Mouse (Mus musculus): Measurements from ENCODE around the gene Mpp2. TPM values are rescaled to one million over a fixed set of nuclear protein-coding genes. Genes with fewer than 3 reads are reported as not detected.

Gene Mpp2
- polyA plus RNA-seq, 1 experiment, result 7.5 TPM

DNA sequence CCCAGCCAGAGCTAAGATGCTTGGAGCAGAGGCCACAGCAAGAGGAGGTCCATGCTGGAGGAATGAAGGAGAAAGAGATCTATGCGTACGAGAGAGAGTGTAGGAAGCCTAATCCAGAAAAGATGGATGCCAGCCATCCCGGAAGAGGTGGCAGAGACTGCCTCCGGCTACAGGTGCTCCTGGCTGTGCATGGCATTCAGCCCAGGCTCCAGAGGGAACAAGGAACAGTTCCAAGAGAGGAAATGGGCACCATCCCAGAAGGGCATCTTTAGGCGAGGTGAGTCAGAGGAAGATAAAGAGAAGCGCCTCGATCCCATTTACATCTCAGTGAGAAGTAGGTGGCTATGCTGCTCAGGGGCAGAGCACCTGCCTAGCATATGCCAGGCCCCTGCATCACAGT is 57.2 kb downstream of the Mpp2 start:
- H3K4me1 ChIP-seq (ENCODE audit: control insufficient read depth, insufficient read depth, insufficient read length), result peaks cover 4% of the 10 kb centered on the region; the same call in 1 of the 2 replicates

DNA sequence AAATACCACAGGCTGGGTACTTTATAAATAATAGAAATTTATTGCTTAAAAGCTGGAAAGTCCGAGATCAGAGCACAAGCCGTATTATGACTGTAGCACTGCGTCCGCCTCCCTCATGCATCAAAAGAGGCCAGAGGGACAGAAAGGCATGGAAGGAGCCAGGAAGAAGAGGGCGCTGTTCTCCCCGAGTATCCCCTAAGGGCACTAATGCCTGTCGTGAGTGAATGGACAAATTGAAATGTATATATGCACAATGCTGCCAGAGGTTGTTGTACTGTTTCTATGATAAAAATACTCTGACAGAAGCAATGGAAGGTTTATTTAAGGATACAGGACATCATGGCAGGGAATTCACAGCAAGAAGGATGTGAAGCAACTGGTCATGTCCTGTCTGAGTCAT is 58.3 kb downstream of the Mpp2 start:
- Histone ChIP-seq H3K4me1 (ENCODE audit: control insufficient read depth, insufficient read depth, insufficient read length) (peaks cover 4% of the 10 kb centered on the region; the same call in 1 of the 2 replicates), H3K27ac (ENCODE audit: insufficient read depth, low read length) (no peak overlapping the region), H3K27me3 (ENCODE audit: control insufficient read depth, insufficient read depth, low read length) (peaks cover 11% of the 10 kb centered on the region), H3K36me3 (ENCODE audit: control insufficient read depth, insufficient read depth, low read length) (no peaks in the 10 kb centered on the region), H3K4me3 (ENCODE audit: extremely low read depth, insufficient read depth, insufficient read length) (no peak overlapping the region)
- DNase-seq (ENCODE audit: low read depth in 1 of 2, low spot score in 2 of 2), result no peak
- TF ChIP-seq CTCF (IDR thresholded peaks at IDR 0.05; ENCODE audit: extremely low read depth, insufficient read depth, insufficient read length, insufficient replicate concordance), result no peak
- TF ChIP-seq POLR2A (IDR thresholded peaks at IDR 0.05; ENCODE audit: low read depth, low read length), result no peak
- 53% methylated on average over 7 of the region's 7 CpGs for whole genome bisulfite sequencing

More for the DNA sequence above, 57.2 kb downstream of the Mpp2 start:
- no peak overlapping the region for H3K27ac ChIP-seq (ENCODE audit: insufficient read depth, low read length)
- H3K4me3 ChIP-seq (ENCODE audit: extremely low read depth, insufficient read depth, insufficient read length), result no peak overlapping the region
- 81% methylated on average over 7 of the region's 7 CpGs for WGBS
- peaks cover 11% of the 10 kb centered on the region for H3K27me3 ChIP-seq (ENCODE audit: control insufficient read depth, insufficient read depth, low read length)
- DNase-seq (ENCODE audit: low read depth in 1 of 2, low spot score in 2 of 2), result no peak
- TF ChIP-seq CTCF (IDR thresholded peaks at IDR 0.05; ENCODE audit: extremely low read depth, insufficient read depth, insufficient read length, insufficient replicate concordance), result no peak
- no peak for TF ChIP-seq POLR2A (IDR thresholded peaks at IDR 0.05; ENCODE audit: low read depth, low read length)
- no peaks in the 10 kb centered on the region for H3K36me3 ChIP-seq (ENCODE audit: control insufficient read depth, insufficient read depth, low read length)

DNA sequence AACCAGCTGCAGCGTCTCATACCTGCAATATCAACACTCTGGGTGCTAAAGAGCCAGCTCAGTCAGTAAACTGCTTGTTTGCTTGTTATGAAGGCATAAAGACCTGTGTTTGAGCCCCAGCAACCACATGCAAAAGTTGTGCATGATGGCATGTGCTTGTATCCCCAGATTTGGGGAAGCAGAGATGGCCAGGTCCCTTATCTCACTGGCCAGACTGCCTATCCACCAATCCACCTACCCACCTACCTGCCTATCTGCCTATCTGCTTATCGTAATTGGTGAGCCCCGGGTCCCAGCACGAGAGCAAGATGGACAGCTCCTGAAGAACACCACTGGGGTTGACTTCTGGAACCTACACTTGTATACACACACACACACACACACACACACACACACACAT is 59.0 kb downstream of the Mpp2 start:
- no peak overlapping the region for H3K4me3 ChIP-seq (ENCODE audit: extremely low read depth, insufficient read depth, insufficient read length)
- no peak for TF ChIP-seq POLR2A (IDR thresholded peaks at IDR 0.05; ENCODE audit: low read depth, low read length)
- no peak for TF ChIP-seq CTCF (IDR thresholded peaks at IDR 0.05; ENCODE audit: extremely low read depth, insufficient read depth, insufficient read length, insufficient replicate concordance)
- no peak overlapping the region for H3K27ac ChIP-seq (ENCODE audit: insufficient read depth, low read length)
- DNase-seq (ENCODE audit: low read depth in 1 of 2, low spot score in 2 of 2), result no peak
- no peaks in the 10 kb centered on the region for H3K36me3 ChIP-seq (ENCODE audit: control insufficient read depth, insufficient read depth, low read length)
- 70% methylated on average over 4 of the region's 4 CpGs for WGBS
- H3K27me3 ChIP-seq (ENCODE audit: control insufficient read depth, insufficient read depth, low read length), result peaks cover 11% of the 10 kb centered on the region
- H3K4me1 ChIP-seq (ENCODE audit: control insufficient read depth, insufficient read depth, insufficient read length), result peaks cover 4% of the 10 kb centered on the region; the same call in 1 of the 2 replicates

DNA sequence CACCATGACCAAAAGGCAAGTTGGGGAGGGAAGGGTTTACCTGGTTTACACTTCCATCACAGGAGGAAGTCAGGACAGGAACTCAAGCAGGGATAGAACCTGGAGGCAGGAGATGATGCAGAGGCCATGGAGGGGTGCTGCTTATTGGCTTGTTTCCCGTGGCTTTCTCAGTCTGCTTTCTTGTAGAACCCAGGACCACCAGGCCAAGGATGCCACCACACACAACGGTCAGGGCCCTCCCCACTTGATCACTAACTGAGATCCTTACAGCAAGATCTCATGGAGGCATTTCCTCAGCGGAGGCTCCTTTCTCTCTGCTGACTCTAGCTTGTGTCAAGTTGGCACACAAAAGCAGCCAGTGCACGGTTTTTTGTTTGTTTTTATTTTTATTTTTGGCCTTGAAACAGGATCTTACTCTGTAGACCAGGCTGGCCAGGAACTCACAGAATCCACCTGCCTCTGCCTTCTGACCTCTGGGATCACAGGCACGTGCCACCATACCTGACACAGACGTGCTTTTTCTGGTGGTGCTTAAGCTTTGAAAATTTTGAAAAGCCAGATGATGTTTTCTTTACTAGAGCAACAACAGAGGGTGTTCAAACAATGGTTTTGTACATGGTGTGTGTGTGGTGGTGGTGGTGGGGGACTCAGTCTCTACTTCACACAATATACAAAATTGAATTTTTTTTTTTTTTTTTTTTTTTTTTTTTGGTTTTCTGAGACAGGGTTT is 60.1 kb downstream of the Mpp2 start, which contains the start of gene Mpp3:
Gene Mpp3, minus strand, starts transcription at position 375 of the 730 bp plus-strand sequence.
- H3K36me3 ChIP-seq (ENCODE audit: control insufficient read depth, insufficient read depth, low read length), result no peaks in the 10 kb centered on the region
- WGBS, result 85% methylated on average over 6 of the region's 6 CpGs
- DNase-seq (ENCODE audit: low read depth in 1 of 2, low spot score in 2 of 2), result no peak
- H3K4me1 ChIP-seq (ENCODE audit: control insufficient read depth, insufficient read depth, insufficient read length), result peaks cover 4% of the 10 kb centered on the region; the same call in 1 of the 2 replicates
- H3K27me3 ChIP-seq (ENCODE audit: control insufficient read depth, insufficient read depth, low read length), result peaks cover 11% of the 10 kb centered on the region
- TF ChIP-seq POLR2A (IDR thresholded peaks at IDR 0.05; ENCODE audit: low read depth, low read length), result no peak
- no peak within 1 kb of the TSS for H3K4me3 ChIP-seq (ENCODE audit: extremely low read depth, insufficient read depth, insufficient read length)
- H3K27ac ChIP-seq (ENCODE audit: insufficient read depth, low read length), result no peak within 1 kb of the TSS

- H3K27ac ChIP-seq (ENCODE audit: insufficient read depth, low read length), result no peak overlapping the region
- H3K27me3 ChIP-seq (ENCODE audit: control insufficient read depth, insufficient read depth, low read length), result peaks cover 11% of the 10 kb centered on the region
- TF ChIP-seq CTCF (IDR thresholded peaks at IDR 0.05; ENCODE audit: extremely low read depth, insufficient read depth, insufficient read length, insufficient replicate concordance) (no peak), POLR2A (IDR thresholded peaks at IDR 0.05; ENCODE audit: low read depth, low read length) (no peak)
- WGBS, result 15% methylated on average over 12 of the region's 12 CpGs
- H3K36me3 ChIP-seq (ENCODE audit: control insufficient read depth, insufficient read depth, low read length), result no peaks in the 10 kb centered on the region
- H3K4me3 ChIP-seq (ENCODE audit: extremely low read depth, insufficient read depth, insufficient read length), result no peak overlapping the region; the same call in 1 of the 2 replicates
- H3K4me1 ChIP-seq (ENCODE audit: control insufficient read depth, insufficient read depth, insufficient read length), result peaks cover 4% of the 10 kb centered on the region; the same call in 1 of the 2 replicates
- no peak for DNase-seq (ENCODE audit: low read depth in 1 of 2, low spot score in 2 of 2)
These were observed 60.8 kb downstream of the Mpp2 start for GRCm38 (mm10) chr11:102027361-102028017.

GRCm38 (mm10) chr11:102026694-102027360 is 61.5 kb downstream of the Mpp2 start:
- peaks cover 4% of the 10 kb centered on the region; the same call in 1 of the 2 replicates for H3K4me1 ChIP-seq (ENCODE audit: control insufficient read depth, insufficient read depth, insufficient read length)
- peak in 1 of 2 experiments; percentile 8 for DNase-seq (ENCODE audit: low read depth in 1 of 2, low spot score in 2 of 2)
- peak overlapping the region; percentile 45; the same call in 1 of the 2 replicates for H3K4me3 ChIP-seq (ENCODE audit: extremely low read depth, insufficient read depth, insufficient read length)
- H3K27me3 ChIP-seq (ENCODE audit: control insufficient read depth, insufficient read depth, low read length), result peaks cover 11% of the 10 kb centered on the region
- 3% methylated on average over 47 of the region's 73 CpGs for WGBS
- TF ChIP-seq POLR2A (IDR thresholded peaks at IDR 0.05; ENCODE audit: low read depth, low read length), result no peak
- no peak for TF ChIP-seq CTCF (IDR thresholded peaks at IDR 0.05; ENCODE audit: extremely low read depth, insufficient read depth, insufficient read length, insufficient replicate concordance)
- no peak overlapping the region for H3K27ac ChIP-seq (ENCODE audit: insufficient read depth, low read length)
- no peaks in the 10 kb centered on the region for H3K36me3 ChIP-seq (ENCODE audit: control insufficient read depth, insufficient read depth, low read length)

Measured in spleen, adult 2 months (tissue).